Mouse (Mus musculus) macrophage (primary cell): ENCODE measurements around the gene Lztfl1. TPM values are rescaled to one million over a fixed set of nuclear protein-coding genes. Genes with fewer than 3 reads are reported as not detected.
"Not testable (repeated sequence)": the region's sequence is repeated elsewhere in the genome, so short reads cannot be mapped to it uniquely, and the experiment has no call there.

Experiments
- H3K27ac ChIP-seq: fragments of 350-480 bp; formaldehyde crosslinking; 2 replicates; pipeline ENCODE4 v1.9.0; 2021
- H3K36me3 ChIP-seq: fragments of 350-480 bp; formaldehyde crosslinking; 2 replicates; pipeline ENCODE4 v1.9.0; 2021; ENCODE audit errors: inconsistent target
- H3K4me3 ChIP-seq: fragments of 350-480 bp; formaldehyde crosslinking; 2 replicates; pipeline ENCODE4 v1.9.0; 2021; ENCODE audit errors: inconsistent target
- H3K79me2 ChIP-seq: fragments of 350-480 bp; formaldehyde crosslinking; 2 replicates; pipeline ENCODE4 v1.9.0; 2021; ENCODE audit errors: inconsistent target
- WGBS: methylation state at CpG from one replicate; pipeline ENCODE4 v1.1.7; 2026; ENCODE audit warnings: inconsistent platforms; ENCODE audit not compliant: missing documents; 5-methylcytosine and 5-hydroxymethylcytosine counted together
- polyA plus RNA-seq: library from polyadenylated mRNA; stranded (reverse); fragments of 250-400 nt; gene quantifications from 3 replicates; pipeline ENCODE4 v1.2.4, GENCODE M21; 2018; ENCODE audit warnings: inconsistent platforms

Lztfl1 gene
- polyA plus RNA-seq, 1 experiment from 2014 or later = 35.1 TPM

- no peaks in the 10 kb centered on the region for H3K36me3 ChIP-seq
- peaks cover 4% of the 10 kb centered on the region; the same call in 1 of the 2 replicates for H3K79me2 ChIP-seq
- WGBS = 80% methylated on average over 3 of the region's 3 CpGs
- H3K4me3 ChIP-seq = no peak overlapping the region
- no peak overlapping the region for H3K27ac ChIP-seq
These were observed 1.2 kb downstream of the Lztfl1 start for GRCm38 (mm10) chr9:123716301-123716700.

GRCm38 (mm10) chr9:123713111-123713510 is 4.4 kb downstream of the Lztfl1 start:
- Histone ChIP-seq H3K27ac (no peak overlapping the region), H3K36me3 (peaks cover 6% of the 10 kb centered on the region; the same call in 1 of the 2 replicates), H3K4me3 (no peak overlapping the region), H3K79me2 (peaks cover 4% of the 10 kb centered on the region; the same call in 1 of the 2 replicates)
- 87% methylated on average over 2 of the region's 2 CpGs for WGBS

DNA sequence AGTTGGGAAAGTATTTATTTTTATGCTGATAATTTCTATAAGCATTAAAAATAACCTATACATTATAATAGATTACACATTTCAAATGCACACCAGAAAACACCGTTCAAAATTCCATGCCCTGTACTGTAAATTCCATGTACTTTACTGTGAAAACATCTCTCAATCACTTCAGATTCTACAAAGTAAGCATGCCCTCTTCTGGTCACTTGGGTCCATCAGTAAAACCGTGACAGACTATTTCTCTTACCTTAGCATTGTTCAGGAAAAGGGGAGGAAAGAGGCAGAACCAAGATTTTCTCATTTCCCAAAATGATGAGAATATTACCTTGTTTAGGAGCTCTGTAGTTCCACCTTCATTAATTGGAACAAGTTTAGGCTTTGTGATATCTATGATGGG is 8.3 kb downstream of the Lztfl1 start:
- Histone ChIP-seq H3K36me3 (peaks cover 6% of the 10 kb centered on the region; the same call in 1 of the 2 replicates), H3K4me3 (no peak overlapping the region), H3K79me2 (no peaks in the 10 kb centered on the region), H3K27ac (no peak overlapping the region)
- 96% methylated on average over 2 of the region's 2 CpGs for WGBS

DNA sequence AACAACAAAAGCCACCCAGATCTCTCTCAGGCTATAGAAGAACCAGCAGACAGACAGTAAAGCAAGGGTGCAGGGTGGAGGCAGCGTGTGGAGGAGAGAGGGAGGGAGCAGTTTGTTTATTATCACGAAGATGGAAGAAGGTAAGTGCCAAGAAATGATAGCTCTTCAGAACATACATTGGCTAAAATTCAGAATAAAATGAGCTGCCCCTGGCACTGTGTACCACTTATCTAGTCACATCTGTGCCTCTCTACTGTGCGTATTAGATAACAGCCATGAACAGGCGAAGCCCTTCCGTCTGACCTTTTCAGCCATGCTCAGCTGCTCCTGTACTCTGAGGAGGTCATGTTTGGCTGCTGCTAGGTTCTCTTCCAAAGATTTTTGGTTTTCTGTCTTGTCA is 15.7 kb downstream of the Lztfl1 start:
- Histone ChIP-seq H3K27ac (no peak overlapping the region), H3K4me3 (no peak overlapping the region), H3K36me3 (peaks cover 27% of the 10 kb centered on the region; the same call in 1 of the 2 replicates), H3K79me2 (no peaks in the 10 kb centered on the region)
- WGBS = 98% methylated on average over 5 of the region's 5 CpGs

- Histone ChIP-seq H3K79me2 (no peaks in the 10 kb centered on the region), H3K27ac (no peak overlapping the region)
- whole genome bisulfite sequencing = 89% methylated on average over 3 of the region's 3 CpGs
These were observed 21.7 kb downstream of the Lztfl1 start for GRCm38 (mm10) chr9:123695634-123696302.

DNA sequence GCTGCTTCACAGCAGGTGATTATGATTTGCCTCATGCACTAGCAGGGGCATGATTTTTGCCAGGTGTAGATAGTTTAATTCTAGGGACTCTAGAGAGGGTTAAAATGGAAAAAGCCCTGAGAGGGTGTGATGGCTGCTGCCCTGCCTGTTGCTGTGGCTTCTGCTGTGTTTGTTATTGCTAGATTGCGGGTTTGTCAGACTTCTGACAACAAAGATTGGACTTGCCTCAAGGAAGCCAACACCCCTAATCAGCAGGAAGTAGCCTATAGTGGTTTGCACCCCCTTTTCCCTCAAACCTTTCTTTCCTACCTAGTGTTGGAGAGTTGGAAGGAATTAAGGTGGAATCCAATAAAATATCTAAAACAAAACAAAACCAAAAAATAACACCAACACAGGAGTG is 29.3 kb downstream of the Lztfl1 start:
- H3K4me3 ChIP-seq = no peak overlapping the region
- 100% methylated on average over 1 of the region's 1 CpGs for WGBS
- no peak overlapping the region for H3K27ac ChIP-seq
- H3K79me2 ChIP-seq = no peaks in the 10 kb centered on the region
- H3K36me3 ChIP-seq = no peaks in the 10 kb centered on the region

More at GRCm38 (mm10) chr9:123695634-123696302, 21.7 kb downstream of the Lztfl1 start:
- peaks cover 11% of the 10 kb centered on the region; the same call in 1 of the 2 replicates for H3K36me3 ChIP-seq
- no peak overlapping the region for H3K4me3 ChIP-seq

- no peaks in the 10 kb centered on the region for H3K36me3 ChIP-seq
- WGBS = 68% methylated on average over 5 of the region's 5 CpGs
- no peak overlapping the region for H3K4me3 ChIP-seq
- no peak overlapping the region for H3K27ac ChIP-seq
- H3K79me2 ChIP-seq = no peaks in the 10 kb centered on the region
These were observed 31.3 kb downstream of the Lztfl1 start for GRCm38 (mm10) chr9:123686206-123686605.

- WGBS = 5% methylated on average over 3 of the region's 3 CpGs
- Histone ChIP-seq H3K4me3 (no peak overlapping the region), H3K27ac (no peak overlapping the region), H3K36me3 (no peaks in the 10 kb centered on the region), H3K79me2 (no peaks in the 10 kb centered on the region)
These were observed 33.8 kb downstream of the Lztfl1 start for GRCm38 (mm10) chr9:123683704-123684103.

- 73% methylated on average over 2 of the region's 2 CpGs for WGBS
These were observed 38.3 kb downstream of the Lztfl1 start for GRCm38 (mm10) chr9:123679198-123679597.

GRCm38 (mm10) chr9:123678327-123679105 is 39.0 kb downstream of the Lztfl1 start, which contains the start of the genes Ccr9 and Slc6a20a:
Gene Ccr9 (plus strand): TSS chr9:123678439.
Gene Slc6a20a (minus strand): TSS chr9:123678885.
- no peak within 1 kb of the TSS for H3K27ac ChIP-seq
- 3% methylated on average over 73 of the region's 73 CpGs for WGBS
- H3K4me3 ChIP-seq = no peak within 1 kb of the TSS
- H3K36me3 ChIP-seq = no peaks in the 10 kb centered on the region
- no peaks in the 10 kb centered on the region for H3K79me2 ChIP-seq

More at GRCm38 (mm10) chr9:123679198-123679597, 38.3 kb downstream of the Lztfl1 start:
- Histone ChIP-seq H3K4me3 (no peak overlapping the region), H3K27ac (no peak overlapping the region), H3K79me2 (no peaks in the 10 kb centered on the region), H3K36me3 (no peaks in the 10 kb centered on the region)

- WGBS = 45% methylated on average over 5 of the region's 5 CpGs
These were observed 51.9 kb downstream of the Lztfl1 start for GRCm38 (mm10) chr9:123665645-123666044.

GRCm38 (mm10) chr9:123659986-123660676 is 57.4 kb downstream of the Lztfl1 start:
- not testable (repeated sequence) for H3K4me3 ChIP-seq, H3K36me3 ChIP-seq, H3K79me2 ChIP-seq, H3K27ac ChIP-seq
- WGBS = 94% methylated on average over 16 of the region's 18 CpGs

More at GRCm38 (mm10) chr9:123665645-123666044, 51.9 kb downstream of the Lztfl1 start:
- Histone ChIP-seq H3K79me2 (no peaks in the 10 kb centered on the region), H3K4me3 (no peak overlapping the region), H3K36me3 (no peaks in the 10 kb centered on the region), H3K27ac (no peak overlapping the region)

- no peak overlapping the region for H3K27ac ChIP-seq
- no peaks in the 10 kb centered on the region for H3K79me2 ChIP-seq
- no peaks in the 10 kb centered on the region for H3K36me3 ChIP-seq
- no peak overlapping the region for H3K4me3 ChIP-seq
These were observed 58.5 kb downstream of the Lztfl1 start for GRCm38 (mm10) chr9:123658981-123659380.

DNA sequence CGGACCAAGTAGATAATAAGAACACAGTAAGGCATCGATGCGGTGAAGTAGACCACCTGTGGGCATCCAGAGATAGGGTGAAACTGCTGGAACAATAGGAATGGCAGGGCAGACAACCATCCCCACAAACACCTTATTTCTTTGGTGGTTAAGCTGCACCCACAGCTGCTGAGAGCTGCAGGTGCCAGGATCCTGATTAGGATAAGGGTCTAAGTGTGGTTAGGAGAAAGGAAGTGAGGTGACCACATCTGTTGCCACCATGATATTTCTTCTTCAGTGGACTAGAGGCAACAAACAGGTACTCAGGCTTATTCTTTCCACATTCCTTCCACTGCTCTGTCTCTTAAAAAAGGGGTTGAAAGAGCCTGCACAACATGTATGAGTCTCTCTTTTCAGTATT is 60.0 kb downstream of the Lztfl1 start:
- H3K4me3 ChIP-seq = no peak overlapping the region
- no peaks in the 10 kb centered on the region for H3K36me3 ChIP-seq
- H3K79me2 ChIP-seq = no peaks in the 10 kb centered on the region
- H3K27ac ChIP-seq = no peak overlapping the region
- 60% methylated on average over 3 of the region's 3 CpGs for WGBS
